Mouse (Mus musculus): Measurements from ENCODE around the gene Rpgrip1.

Gene Rpgrip1

DNA sequence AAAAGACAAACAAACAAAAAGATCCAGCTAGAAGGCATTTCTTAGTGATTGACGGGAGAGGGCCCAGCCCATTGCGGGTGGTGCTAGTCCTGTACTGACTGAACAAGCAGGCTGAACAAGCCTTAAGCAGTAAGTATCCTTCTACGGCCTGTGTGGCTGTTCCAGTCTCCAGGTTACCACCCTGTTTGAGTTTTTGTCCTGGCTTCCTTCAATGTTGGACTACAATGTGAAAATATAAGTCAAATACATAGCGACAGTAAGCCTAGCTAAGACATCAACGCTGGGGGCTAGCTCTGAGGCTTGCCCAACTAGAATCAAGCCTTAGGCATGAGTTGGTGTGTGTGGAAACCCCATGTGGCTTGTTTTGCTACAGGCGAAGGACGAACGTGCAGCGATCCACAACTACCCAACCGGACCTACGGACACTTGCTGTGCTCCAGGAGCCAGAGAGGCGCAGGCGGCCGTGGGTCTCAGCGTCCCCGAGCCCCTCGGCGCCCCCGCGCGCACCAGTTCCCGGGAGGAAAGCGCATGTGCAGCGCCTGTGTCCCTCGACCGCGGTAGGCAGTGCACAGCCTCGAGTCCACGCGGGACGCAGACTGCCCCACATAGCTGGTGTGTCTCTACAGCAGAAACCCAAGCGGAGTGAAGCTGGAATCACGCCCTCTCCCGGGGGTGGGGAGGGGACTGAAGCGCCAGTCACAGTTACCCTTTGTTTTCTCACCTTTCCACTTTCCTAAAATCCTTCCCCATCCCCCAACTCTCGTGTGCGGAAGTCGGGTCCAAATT lies 8.5 kb downstream of the Rpgrip1 start:
- DNase-seq (ENCODE audit: low spot score in 2 of 2), result peak in 1 of 2 experiments; percentile 21

DNA sequence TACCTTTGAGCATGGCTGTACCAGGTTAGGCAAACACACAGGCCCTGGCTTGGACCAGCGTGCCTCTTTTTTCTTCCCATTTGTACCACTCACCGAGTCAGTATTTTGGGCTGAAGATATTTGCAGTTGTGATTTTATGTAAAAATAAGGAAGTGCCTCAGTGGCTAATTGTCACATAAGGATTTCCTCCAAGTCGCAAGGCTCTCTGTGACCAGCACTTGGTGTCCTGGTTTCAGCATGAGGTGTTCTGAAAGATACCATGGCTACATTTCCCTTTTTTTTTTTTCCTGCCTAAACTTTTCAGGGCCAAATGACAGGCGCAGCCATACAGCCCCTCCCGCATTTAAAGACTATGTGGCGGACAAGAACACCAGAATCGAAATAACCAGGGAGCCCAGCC lies 9.7 kb downstream of the Rpgrip1 start:
- no peak for DNase-seq (ENCODE audit: low spot score in 2 of 2)

DNA sequence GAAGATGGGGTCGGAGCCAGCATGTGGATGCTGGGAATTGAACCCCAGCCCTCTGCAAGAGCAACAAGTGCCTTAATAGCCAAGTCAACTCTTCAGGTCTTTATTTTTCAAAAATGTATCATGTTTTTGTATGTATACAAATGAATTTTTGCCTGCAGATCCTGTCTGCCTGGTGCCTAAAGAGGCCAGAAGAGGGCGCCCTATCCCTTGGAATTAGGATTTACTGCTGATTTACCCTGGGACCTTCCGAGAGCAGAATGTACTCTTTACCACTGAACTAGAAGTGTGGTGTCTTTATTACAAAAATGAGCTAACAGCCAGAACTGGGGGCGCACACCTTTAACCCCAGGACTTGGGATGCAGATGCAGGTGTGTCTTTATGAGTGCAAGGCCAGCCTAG lies 13.4 kb downstream of the Rpgrip1 start:
- peak; percentile 19 to 70 for DNase-seq (ENCODE audit: low spot score in 2 of 2)

DNA sequence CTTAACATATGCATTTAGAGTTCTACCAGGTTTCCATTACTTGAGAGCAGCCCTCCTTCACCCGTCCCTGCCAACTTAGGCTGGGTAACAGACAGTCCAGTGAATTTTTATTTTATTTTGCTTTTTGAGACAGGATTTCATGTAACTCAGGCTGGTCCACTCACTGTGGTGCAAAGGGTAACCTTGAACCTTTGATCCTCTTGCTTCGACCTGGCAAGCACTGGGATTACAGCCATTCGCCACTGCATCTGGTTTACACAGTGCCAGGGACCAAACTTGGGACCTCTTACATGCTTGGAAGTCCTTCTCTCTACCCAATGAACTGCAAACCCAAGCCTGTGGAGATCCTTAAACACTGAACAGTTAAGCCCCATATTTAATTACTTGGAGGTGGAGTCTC lies 14.1 kb downstream of the Rpgrip1 start:
- DNase-seq (ENCODE audit: low spot score in 2 of 2), result no peak

DNA sequence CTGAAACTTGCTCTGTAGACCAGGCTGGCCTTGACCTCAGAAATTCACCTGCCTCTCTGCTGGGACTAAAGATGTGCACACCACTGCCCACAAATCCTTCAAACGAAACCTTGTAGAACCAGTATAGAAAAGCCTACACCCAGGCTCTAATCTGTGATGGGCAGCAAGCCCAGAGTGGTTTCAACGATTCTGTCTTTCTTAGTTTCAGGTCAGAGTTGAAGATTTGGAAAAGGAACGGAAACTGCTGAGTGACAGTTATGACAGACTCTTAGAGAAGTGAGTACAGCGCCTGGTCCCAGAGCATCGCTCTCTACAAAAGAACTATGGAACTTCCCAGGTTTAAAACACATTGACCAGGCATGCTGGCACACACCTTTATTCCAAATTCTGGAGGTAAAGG lies 23.1 kb downstream of the Rpgrip1 start:
- no peak for DNase-seq (ENCODE audit: low spot score in 2 of 2)

DNA sequence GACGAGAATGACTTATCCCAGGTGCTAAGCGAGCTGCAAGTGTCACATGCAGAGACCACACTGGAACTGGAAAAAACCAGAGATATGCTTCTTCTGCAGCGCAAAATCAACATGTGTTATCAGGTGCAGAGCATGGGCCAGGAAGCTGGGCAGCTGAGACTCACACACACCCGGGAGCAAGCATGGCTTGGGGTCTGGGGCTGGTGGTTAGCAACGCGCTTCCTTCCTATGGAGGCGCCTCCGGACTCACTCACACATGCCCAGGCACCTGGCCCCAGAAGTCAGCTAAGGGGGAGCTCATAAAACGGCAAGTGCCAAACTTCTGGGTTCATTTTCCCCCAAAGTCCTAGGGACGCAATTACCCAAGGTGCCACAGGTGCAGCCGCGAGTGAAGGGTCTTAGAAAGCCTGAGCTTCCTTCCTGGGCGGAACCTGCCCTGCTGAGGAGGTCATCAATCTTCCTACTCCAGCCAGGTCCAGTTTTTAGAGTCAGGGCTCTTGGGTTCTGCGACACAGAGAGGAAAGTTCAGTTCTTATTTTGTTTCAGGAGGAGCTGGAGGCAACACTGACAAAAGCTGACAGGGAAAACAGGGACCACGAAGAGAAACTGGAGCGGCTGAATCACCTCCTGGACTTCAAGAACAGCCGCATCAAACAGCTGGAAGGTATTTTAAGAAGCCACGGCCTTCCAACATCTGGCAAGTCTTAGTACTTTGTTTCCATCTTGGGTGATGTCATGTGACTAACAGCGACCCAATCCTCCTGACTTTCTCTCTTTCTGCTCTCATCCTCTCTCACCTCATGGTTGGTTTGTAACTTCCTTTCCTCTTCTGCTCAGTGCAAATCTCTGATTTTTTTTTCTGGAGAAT lies 30.3 kb downstream of the Rpgrip1 start:
- DNase-seq (ENCODE audit: low spot score in 2 of 2), result no peak

DNA sequence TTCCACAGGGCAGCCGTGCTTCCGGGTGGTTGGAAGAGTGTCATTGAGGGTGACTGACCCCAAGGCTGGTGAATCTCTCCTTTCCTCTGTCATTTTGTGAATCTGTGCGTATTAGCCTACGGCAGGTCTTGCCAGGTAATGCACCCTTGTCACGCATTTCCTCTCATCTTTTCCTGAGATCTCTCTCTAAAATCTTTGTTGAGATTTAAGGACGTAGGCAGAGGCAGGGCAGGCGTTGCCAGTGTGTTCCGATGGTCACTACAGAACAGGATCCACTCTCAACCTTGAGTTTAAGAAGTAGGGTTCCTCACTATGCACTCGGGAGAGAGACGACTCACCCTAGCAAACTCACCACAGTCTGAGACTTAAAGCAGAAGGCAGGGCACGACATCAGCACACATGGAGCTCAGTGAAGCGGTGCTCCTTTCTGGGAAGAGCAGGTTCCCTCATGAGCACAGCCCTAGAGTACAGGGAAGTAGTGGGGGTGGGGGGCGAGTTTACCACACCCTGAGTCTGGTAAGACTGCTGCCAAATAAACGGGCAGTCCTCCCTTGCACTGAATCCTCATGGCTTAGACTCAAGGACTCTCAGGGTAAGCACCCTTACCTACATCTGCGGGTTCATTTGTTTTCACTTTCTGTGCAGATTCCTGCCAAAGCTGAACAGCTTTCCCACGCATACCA lies 31.1 kb downstream of the Rpgrip1 start:
- no peak for DNase-seq (ENCODE audit: low spot score in 2 of 2)

DNA sequence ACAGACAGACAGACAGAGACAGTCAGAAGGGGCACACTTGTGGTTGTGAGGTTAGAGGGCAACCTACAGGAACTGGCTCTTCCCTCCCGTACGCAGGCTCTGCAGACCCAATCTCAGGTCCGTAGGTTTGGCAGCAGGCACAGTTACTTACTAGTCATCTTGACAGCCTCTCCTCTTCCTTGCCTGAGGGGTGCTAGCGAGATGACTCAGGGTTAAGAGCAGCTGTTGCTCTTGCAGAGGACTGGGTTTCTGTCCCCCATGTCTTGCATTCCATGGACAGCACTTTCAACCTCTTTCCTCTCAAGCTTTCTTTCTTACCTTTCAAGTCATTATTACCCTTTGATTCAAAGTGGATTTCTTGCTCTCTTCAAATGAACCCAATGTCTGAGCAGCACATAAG lies 33.7 kb downstream of the Rpgrip1 start:
- DNase-seq (ENCODE audit: low spot score in 2 of 2), result no peak

DNA sequence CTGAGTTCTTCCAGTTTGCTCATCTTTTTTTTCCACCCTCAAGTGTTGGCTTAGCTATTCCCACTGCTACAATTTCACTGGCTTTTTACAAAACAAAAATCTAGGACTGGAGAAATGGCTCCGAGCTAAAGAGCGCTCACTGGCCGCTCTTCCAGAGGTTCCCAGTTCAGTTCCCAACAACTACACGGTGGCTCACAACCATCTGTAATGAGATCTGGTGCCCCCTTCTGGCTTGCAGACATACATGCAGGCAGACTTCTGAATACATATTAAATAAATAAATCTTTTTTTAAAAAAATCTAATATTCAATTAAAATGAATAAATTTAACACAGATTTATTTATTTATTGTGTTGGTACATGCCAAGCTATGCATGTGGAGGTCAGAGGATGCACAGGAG lies 36.0 kb downstream of the Rpgrip1 start:
- no peak for DNase-seq (ENCODE audit: low spot score in 2 of 2)

DNA sequence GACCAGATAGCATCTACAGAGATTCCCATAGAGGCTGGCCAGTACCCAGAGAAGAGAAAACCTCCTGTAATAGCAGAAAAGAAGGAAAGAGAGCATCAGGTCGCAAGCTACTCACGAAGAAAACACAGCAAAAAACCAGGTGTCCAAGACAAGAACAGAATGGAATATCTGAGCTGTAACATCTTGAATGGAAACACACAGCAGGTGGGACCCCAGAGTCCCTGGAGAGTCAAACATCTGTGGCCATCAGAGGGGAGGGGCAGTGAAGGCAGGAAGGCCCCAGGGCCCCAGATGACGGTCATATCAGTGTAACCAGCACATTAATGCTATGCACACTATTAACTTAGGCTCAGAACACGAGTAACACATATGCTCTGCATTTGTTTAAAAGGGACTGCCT lies 39.4 kb downstream of the Rpgrip1 start:
- no peak for DNase-seq (ENCODE audit: low spot score in 2 of 2)

DNA sequence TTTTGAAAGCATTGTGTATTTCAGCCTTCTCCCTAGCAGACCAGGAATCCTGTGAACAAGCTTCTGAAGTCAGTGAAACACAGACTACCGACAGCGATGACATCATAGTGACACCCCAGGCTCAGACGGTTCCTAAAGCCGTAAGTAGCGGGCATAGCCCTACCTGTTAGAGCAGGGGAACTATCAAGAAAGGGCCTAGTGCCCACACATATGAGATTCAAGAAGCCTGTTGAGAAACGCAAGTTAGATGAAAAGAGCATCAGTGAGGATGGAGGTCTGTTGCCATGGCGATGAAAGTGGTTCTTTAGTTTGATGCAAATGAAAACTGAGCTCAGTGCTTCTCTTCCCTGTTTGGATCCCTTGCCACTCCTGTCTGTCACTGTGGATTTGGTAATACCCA lies 41.7 kb downstream of the Rpgrip1 start:
- peak; percentile 17 to 25 for DNase-seq (ENCODE audit: low spot score in 2 of 2)

DNA sequence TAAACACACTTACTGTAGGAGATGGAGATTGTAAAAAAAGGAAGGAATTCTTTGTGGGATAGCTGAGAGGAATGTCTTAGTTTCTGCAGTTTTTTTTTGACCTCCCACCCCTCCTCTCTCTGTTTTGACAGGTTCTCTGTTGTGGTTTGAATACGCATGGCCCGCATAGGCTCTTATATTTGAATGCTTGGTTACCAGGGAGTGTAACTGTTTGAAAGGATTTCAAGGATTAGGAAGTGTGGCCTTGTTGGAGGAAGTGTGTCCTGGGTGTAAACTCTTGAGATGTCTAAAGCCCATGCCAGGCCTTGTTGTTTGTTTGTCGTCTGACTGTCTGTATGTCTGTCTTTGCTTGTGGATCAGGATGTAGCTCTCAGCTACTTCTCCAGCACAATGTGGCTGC lies 42.1 kb downstream of the Rpgrip1 start:
- no peak for DNase-seq (ENCODE audit: low spot score in 2 of 2)

DNA sequence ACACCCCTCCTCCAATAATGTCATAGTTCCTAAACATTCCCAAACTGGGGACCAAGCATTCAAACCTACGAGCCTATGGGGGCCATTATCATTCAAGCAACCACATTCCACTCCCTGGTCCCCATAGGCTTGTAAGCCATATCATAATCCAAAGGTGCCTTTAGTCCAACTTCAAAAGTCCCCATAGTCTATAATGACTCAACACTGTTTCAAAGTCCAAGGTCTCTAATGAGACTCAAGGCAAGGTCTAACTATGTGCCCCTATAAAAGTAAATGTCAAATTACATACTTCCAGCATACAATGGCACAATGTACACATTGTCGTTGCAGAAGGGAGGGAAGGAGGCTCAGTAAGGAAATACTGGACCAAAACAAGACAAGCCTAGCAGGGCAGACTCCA lies 44.5 kb downstream of the Rpgrip1 start:
- no peak for DNase-seq (ENCODE audit: low spot score in 2 of 2)

DNA sequence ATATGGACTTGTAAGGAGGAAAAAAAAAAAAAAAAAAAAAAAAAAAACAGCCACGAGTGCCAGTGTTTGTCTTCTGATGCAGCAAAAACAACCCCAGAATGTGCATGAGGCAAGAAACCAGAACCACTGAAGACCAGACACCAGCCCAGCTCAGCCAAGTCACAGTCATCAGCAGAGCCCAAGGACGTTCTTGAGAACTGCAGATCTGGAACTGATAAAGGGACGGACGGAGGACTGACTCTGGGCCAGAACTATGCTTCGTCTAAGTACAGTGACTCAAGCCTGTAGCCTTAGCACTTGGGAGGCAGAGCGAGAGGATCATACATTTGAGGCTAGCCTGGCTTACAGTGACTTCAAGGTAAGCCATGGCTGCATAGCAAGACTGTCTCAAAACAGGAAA lies 50.4 kb downstream of the Rpgrip1 start:
- DNase-seq (ENCODE audit: low spot score in 2 of 2), result no peak

DNA sequence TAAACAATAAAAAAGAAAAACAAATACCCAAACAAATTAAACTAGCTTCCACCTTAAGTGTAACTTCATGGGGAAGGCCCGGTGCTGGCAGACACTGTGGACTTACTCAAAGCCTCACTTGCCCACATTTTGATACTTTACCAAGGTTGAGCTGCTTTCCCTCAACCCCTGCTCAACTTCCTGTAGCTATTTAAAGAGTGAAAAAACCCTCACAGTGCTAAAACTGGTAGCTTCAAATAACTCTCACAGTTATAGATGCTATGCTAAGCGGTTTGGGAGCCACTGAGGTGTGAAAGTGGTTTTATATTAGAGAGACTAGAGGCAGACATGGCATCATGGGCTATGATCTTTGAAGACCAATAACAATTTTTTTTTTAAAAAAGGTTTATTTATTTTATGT lies 56.1 kb downstream of the Rpgrip1 start:
- DNase-seq (ENCODE audit: low spot score in 2 of 2), result no peak

DNA sequence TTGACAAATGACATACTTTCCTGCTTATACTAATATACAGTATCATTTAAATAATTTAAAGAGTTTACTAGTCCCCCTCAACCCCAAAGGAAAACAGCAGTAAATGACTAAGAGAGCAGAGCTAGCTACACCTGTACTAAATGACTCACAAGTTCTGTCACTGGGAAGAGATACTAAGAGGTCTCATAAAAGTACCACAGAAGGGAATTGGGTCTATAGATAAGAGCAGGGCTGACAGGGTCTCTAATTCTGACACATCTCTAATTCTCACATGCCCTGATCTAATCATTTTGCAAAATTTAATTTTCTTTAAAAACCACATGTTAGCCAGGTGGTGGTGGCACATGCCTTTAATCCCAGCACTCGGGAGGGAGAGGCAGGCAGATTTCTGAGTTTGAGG lies 78.3 kb downstream of the Rpgrip1 start:
- no peak for DNase-seq (ENCODE audit: low spot score in 2 of 2)

DNA sequence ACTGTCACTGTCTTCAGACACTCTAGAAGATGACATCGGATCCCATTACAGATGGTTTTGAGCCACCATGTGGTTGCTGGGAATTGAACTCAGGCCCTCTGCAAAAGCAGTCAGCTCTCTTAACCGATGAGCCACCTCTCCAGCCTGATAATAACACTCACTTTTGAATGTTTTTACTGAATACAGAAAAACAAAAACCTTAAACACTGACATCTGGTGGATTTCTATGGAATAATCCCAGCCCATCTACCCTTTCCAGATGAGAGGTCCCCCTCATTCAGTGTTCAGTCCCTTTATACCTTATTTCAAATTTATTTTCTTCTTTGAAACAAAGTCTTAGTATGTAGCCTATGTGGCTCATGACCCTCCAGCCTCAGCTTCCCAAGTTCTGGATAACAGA lies 79.0 kb downstream of the Rpgrip1 start:
- no peak for DNase-seq (ENCODE audit: low spot score in 2 of 2)

DNA sequence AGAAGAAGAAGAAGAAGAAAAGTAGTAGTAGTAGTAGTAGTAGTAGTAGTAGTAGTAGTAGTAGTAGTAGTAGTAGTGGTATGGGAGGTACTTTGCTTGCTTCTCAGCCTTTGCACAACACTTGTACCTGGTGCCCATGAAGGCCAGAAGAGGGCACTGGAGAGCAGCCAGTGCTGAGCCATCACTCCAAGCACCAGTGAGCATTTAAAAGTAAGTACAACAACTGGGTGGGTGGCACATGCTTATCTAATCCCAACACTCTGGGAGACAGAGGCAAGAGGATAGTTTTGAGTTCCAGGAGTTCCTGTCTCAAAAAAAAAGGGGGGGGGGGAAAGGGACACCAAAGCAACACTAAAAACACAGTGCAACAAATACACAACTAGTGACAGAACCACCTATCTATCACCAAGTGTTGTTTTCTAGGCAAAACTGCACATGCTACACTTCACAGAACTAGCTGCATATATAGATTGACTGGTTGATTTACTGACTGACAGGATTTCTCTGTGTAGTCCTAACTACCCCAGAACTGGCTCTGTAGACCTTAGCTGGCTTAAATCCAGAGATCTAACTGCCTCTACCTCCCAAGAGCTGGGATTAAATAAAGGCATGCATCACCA lies 80.3 kb downstream of the Rpgrip1 start:
- no peak for DNase-seq (ENCODE audit: low spot score in 2 of 2)

DNA sequence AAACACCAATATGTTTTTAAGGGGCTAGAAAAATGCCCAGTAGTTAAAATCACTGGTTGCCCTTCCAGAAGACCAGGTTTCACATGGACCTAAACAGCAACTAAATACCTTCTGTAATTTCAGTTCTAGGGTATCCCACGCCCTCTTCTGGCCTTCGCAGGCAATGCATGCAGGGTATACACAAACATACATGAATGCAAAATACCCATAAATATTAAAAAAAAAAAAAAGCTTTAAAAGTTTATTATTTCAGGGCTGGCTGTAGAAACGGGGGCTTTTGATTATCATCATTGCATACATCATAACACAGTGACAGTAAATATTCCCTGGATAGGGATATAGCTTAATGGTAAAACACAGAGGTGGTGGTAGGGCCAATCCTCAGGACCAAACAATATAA lies 85.2 kb downstream of the Rpgrip1 start:
- no peak for DNase-seq (ENCODE audit: low spot score in 2 of 2)

DNA sequence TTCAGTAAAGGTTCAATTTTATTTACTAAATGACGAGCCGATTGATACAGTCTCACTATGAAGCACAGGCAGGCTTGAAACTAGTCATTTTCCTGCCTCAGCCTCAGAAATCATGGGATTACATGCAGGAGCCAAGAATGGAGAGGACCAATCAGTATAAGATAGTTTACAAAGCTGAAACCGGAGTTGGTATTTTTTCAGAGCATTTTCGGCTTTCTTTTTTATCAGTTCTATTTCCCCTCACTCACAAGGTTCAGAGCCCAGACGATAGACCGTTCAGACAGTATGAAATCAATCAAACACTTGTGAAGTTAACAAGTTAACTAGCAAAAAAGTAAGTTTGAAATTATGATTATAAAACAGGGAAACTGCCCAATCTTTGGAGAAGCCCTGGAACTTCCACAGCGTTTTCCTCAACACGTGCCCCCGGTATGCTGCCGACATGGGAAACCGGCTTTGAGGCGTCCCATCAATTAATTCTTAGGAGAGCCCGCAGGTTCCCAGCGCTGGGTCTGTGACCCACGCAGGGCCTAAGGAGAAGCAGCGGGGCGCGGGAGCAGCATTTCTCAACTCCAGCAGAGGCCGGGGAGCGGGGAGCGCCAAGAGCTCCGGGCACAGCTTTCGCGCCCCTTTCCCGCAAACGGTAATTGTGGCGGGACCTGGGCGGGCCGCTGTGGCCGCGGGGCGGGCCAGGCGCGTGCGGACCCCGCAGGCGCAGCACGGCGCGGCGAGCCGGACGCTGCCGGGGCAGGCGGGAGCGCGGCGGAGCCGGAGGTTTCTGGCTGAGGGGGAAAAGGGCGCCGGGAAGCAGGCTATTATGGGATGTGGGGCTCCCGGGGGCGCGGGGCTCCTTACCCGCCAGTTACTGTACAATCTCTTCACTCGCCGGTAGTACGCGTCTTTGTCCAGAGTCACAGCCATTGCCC lies 86.0 kb downstream of the Rpgrip1 start:
- DNase-seq (ENCODE audit: low spot score in 2 of 2), result peak in 1 of 2 experiments; percentile 6
